Mouse (Mus musculus) liver, adult 2 months (tissue): ENCODE results near the gene Polr2a.

Source experiments
- CTCF ChIP-seq: fragments of 200-500 bp; IDR thresholded peaks from 2 replicates; pipeline ENCODE4 v1.5.1; 2011; ENCODE audit warnings: low read depth, low read length, control low read depth
- POLR2A ChIP-seq: fragments of 200-500 bp; IDR thresholded peaks from 2 replicates; pipeline ENCODE4 v1.6.1; 2011; ENCODE audit warnings: low read length, control low read depth; ENCODE audit not compliant: insufficient read depth; ENCODE audit errors: extremely low read depth

- TF ChIP-seq CTCF (no peak), POLR2A (no peak)
Measured at GRCm38 (mm10) chr11:69754701-69755100, 3.7 kb downstream of the Polr2a start.
